Mouse (Mus musculus) activated CD4-positive, CD25-positive, alpha-beta regulatory T cell, adult 4 months (primary cell): ENCODE data around the gene Aqp9. TPM values are rescaled to one million over a fixed set of nuclear protein-coding genes. Genes with fewer than 3 reads are reported as not detected.

Source experiments
- ATAC-seq: one replicate; pipeline ENCODE4 v1.8.0; 2017
- polyA plus RNA-seq, 2 experiments: library from polyadenylated mRNA; unstranded; fragments of 100-300 nt; shearing (Covaris generic); gene quantifications; one replicate each; pipeline ENCODE4 v1.2.1; 2017

The Aqp9 gene
- polyA plus RNA-seq, 2 experiments from 2014 or later, result 0.18 TPM; not detected in 1

DNA sequence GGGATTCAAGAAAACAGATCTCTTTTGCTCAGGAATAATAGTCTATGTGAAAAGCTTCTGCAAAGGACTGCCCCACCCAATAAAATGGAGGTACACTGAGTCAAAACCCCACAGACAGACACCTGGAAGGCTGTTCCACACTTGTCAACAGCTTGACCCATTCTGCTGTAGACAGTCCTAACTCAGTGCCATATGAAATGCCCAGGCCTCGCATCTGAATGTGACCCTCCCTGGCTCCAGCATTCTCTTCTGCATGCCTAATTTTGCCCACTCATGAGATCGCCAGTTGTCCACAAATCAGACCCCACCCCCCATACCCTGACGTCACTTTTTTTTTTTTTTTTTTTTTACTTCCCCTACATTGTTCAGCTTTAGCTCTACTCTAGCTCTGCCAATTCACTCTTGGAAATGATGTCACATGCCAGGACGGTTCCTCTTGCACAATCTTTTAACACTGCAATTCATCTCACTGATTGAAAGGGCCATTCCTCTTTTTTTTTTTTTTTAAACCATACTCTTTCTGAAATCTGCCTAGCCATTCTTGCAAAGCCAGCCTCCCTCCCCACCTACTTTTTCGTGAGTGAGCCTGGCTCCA lies 1.5 kb downstream of the Aqp9 start:
- no peak for ATAC-seq

DNA sequence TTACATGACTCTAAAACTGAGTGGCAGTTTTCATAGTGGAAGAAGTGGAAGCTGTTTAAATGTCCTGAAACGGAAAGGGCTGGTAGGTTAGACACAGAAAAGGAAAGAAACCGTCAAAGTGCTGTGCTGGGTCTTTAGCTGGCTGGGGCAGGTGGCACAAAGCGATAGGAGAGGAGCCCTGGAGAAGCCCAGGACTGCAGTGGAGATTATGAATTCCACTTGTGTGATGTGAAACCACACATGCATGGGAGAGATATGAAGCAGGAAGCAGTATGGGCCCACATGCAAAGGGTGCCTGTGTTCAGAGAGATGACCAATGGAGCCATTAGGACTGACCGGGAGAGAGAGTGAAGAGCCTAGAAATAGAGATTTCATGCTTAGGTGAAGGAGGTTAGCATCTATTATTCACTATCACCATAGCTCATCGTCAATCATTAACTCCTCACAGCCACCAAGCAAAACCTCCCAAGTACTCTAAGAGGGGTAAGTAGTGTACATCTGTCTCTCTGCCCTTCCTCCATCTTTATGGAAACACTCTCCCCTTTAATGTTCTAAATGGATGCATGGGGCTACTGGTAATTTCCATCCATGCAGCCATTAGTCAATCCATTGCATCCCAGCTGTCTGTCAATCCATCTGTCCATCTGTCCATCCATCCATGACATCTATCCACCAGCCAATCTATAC lies 2.3 kb downstream of the Aqp9 start:
- no peak for ATAC-seq

DNA sequence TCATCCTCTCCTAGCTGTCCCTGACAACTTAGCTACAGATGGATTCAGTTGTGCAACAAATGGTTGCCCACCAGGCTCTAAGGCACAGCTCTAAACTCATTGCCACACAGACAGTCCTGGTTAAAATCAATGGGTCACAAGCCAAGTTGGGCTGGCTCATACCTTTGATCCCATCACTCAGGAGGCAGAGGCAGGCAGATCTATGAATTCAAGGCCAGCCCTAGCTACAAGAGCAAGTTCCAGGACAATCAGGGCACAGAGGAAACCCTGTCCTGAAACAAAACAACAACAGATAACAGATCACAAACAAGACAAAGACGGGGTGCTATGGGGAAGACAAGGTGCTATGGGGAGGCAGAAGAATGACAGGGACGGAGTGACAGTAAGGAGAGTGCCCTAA lies 3.0 kb downstream of the Aqp9 start:
- no peak for ATAC-seq

DNA sequence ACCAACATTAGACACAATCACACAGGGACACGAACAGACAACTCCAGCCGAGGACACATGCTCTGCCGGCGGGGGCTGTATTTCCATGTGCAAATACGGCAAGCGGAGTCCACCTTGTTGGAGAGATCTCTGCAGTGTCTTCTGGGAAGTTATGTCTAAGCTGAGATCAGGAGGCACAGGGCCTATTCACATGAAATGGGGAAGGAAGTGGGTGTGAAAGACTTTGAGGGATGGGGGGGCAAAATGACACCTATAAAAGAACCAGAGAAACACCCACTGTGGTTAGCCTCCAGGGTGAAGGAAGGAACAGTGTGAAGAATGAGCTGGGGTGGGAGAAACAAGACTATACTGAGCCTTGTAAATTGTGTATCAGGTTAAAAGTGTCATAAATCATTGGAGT lies 3.4 kb downstream of the Aqp9 start:
- no peak for ATAC-seq

DNA sequence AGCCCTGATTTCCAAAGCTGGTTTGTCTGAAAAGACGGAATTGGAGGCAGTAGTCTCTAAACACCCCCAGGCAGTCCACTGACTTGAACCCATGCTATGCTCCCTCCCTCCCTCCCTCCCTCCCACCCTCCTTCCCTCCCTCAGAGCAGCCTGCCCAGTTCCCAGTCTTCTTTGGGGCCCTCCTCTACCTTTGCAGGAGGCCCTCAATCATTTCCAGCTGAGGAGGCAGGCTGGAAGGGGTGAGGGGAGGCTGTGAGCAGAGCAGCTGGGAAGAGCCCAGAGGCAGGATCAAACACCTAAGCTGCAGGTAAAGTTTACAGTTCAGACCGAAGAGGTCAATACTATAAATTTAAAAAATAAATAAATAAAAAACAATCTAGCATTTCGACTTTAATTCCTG lies 4.1 kb downstream of the Aqp9 start:
- ATAC-seq, result no peak

DNA sequence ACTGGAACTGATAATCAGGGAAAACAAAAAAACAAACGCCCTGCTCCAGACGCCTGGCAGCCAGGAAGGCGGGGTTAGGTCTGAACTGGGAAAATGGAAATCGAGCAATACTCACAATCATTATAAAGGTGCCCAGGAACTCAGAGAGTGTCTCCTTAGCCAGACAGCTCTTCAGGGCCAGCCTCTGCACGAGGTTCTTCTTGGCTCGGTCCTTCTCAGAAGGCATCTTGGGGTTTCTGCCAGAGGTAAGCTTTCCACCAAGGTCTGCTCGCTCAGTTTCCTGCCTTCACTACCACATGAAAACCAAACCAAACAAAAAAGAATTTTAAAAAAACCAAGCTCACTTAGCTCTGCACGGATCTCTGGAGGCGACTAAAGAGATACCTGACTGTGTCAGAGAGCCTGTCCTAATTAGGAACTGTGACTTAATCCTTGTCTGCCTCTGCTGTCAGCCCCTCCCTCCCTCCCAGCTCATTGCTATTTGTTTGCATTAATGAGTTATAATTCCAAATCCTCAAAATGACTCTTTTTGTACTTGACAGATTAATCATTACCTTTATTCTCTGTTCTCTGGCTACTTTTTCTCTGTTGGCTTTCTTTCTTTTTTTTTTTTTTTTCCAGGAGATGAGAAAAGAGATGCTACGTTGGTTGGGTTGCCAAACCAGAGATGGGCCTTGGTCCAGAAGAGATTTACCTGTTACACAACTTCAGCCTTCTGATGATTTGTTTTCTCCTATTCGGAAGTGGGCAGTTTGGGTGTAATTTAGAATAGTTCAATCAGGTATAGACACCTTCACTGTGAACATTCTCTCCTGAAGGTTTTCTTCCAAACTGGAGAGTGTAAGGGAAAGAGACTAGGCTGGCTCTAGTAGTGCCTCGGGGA lies 5.4 kb downstream of the Aqp9 start:
- no peak for ATAC-seq

DNA sequence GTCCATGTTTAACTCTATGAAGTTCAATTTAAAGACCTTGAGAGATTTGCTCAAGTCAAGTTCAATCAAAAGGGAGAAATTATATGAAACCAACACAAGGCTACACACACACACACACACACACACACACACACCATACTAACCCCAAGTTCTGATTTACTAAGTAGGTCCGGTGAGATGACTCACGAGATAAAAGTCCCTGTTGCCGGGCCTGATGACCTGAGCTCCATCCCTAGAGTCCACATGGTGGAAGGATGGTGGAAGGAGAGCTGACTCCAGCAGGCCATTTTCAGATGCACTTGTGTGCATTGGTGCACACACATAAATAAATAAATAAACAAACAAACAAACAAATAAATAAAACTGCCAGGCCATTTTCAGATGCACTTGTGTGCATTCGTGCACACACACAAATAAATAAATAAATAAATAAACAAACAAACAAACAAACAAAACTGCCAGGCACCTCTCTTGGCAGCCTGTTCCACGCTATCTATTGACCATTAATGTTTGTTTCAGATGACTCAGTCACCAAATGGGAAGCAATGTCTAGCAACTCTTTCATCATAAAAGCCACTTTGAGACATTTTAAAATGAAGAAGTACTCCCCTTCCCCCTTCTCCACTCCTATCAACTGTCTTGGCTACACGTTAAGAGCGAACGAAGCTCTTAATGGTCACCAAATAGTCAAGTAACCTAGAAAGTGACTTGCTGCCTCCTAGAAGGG lies 6.2 kb downstream of the Aqp9 start:
- ATAC-seq, result no peak

DNA sequence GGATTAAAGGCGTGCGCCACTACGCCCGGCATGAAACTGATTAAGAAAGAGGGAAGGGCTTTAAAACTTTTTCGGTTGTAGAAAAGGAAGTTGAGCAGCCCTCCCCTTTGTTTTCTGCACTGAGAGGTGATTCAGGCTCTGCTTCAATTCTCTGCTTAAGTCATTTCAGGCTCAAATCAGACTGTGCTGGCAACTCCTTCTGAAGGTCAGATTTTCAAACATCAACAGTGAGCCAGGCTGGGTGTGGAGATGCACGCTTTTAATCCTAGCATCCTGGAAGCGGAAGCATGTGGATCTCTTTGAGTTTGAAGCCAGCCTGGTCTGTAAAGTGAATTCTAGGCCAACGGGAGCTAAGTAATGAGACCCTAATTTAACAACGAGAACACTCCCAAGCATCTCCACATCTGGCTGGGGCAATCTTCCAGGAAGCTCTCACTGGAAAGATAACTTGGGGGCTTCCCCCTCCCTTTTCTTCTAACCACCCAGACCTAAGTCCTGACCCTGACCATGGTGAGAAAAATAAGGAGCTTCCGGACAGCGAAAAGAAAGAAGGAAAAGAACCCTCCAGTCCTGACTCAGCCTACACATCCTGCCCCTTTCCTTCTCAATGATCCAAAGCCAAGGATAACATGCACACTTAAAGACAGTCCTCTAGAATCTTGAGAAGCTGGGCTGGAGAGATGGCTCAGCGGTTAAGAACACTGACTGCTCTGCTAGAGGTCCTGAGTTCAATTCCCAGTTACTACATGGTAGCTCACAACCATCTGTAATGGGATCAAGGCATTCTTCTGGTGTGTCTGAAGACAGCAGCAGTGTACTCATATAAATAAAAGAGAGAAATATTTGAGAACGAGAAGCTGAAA lies 7.4 kb downstream of the Aqp9 start:
- no peak for ATAC-seq

DNA sequence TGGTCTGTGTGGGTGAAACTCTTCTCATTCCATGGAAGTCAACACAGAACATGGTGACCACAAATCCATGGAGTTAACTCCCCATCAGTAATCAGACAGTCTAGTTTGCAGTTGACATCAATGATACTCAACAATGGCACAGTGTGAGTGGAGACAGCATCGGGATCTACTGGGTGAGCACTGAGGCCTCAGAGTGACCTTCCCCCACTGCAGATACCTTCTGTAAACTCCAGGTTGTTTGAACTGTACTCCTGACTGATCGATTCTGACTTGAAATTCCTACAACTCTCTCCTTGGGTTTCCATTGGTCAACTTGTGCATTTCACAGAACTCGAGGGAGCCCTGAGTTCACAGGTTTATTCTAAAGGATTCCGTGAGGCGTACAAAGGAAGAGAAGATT lies 8.8 kb downstream of the Aqp9 start:
- no peak for ATAC-seq

DNA sequence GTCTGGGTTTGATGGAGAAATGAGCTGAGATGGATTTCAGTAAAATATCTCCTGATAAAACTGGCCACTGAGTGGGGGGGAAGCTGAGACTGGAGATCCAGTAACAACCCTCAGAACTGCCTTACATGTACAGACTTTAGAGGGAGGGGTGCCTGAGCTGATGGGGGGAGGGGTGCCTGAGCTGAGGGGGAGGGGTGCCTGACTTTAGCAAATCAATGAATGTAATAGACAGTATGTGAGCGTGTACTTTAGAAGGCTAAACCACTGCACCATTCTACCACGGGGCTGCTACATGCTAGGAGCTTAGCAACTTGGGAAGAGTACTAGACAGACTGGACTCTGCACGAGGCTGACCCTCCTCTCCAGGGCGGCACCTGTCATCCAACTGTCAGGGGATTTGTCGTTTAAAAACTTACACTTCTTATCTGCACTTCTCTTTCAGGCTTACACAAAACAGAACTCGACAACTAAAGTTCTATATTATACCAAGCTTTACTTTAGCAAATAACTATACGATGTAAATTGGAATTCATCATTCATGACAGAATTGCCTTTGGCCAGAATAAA lies 9.3 kb downstream of the Aqp9 start:
- ATAC-seq, result no peak

DNA sequence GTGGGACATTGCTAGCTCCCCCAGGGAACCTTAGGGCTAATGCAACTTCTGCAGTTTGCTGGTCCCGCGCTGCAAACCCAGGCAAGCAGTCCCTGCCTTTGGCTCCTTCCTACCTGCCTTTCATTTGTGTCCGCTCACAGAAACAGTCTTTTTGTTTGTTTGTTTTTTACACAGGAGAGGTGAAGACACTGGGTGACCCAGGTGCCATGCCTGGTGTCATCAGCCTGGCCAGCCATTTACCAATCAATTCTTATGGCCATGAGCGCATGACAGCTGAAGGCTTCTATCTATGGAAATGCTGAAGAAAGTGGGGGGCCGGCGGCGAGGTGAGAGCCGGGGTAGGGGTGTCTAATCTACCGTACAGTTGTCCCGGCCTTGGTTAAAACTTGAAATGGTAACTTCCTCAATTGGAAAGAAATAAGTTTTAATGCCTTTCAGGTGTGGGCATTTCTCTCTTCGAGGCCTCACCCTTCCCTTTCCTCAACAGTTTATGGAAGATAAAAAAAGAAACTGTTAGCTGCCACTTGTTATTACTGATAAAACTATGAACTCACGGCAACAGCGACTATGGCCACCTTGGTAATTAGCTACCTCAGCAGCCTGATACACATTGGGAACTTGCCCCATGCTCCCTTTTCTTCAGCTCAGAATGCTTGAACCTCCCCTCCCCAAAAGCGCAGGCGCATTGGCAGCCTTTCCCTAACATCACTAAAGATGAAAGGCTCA lies 10.4 kb downstream of the Aqp9 start:
- ATAC-seq, result no peak

DNA sequence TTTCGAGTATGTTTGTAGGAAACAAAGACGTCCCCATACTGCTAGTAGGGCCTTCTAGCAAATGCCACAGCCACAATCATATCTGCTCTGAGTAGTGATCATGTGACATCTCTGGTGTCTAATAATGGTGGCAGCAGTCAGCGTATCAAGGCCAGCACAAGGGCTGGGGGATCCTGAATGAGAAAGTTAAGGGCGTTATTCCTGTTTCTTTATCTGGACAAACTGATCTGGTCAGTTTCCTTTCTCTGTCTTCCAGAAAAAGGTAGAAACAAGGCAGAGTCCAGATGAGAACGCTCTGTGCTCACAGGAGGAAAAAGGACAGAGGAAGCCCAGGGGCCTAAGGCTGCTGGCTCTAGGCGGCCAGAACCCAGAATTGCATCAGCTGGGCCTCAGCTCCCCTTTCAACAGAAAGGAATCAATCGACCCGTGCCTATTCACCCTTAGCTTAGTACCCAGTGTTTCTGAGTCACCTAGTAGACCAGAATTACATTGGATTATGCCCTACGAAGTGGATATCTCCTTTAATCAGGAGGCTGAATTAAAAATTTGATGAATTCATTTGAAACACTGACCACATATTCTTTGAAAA lies 11.9 kb downstream of the Aqp9 start:
- ATAC-seq, result no peak

DNA sequence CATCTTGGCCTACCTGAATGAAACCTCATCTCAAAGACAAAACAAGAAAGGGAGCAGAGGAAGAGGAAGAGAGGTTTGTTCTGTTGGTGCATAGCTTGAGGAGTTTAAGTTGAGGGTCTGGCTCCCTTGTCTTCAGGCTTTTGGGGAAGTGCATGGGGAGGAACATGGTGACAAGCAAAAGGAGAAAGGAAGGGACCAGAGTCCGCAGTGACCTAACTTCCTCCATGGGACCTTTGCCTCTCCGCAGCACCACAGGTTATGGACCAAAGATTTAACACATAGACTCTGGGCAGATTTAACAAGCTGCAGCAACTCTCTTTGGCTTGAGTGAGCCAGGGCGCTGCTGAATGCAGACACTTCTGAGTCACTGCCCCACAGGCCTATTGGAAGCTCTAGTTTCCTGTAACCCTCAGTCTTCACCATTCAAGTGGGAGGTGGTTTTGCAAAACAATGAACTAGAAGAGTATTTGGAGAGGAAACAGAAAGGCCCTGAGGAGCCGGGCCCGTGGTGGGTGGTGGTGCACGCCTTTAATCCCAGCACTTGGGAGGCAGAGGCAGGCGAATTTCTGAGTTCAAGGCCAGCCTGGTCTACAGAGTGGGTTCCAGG lies 13.0 kb downstream of the Aqp9 start:
- ATAC-seq, result no peak

DNA sequence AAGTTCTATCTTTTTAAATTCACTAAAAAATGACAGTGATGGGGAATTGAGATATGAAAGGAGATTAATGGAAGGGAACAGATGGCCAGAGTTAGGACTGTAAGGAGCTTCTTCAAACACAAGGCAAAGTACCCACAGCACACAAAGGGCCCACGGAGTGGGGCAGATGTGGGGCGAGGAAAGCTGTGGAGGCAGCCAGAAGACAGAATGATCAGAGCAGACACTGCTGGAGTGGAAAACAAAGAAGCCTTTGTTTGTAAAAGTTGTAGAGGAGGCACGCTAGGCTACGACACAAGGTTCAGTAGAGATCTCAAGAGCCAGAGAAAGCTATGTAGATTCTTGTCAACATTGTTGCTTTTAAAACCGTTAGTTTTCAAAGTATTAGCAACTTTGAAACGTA lies 17.1 kb downstream of the Aqp9 start:
- no peak for ATAC-seq

DNA sequence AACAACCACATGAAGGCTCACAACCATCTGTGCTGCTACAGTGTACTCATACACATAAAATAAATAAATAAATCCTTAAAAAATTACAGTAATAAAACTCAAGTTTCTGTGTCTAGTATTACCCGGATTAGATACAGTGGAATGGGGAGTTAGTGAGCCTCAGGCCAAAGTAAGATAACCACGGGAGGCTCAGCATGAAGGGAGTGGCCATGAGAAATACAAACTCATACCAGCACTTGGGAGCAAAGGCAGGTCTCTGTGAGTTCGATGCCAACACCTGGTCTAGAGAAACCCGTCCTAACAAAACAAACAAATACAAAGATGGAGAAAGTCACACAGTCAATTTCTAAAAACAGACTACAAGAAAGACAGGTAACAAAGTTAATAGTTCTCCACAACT lies 18.3 kb downstream of the Aqp9 start:
- ATAC-seq, result no peak

DNA sequence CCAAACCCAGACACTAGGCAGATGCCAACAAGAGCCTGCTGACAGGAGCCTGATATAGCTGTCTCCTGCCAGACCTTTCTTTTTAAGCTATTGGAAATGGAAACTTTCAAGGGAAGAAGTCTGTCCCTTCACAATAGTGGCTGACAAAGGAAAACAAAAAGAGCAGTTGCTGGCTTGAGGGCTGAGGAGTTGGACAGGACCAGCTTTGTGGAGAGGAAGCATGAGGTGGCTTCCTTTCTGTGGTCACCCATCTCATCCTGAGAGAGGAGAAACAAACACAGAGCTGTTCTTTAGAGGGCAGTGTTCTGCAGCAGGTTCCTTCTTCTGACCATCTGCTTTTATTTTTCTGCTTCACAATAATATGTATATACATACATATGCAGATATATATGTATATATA lies 19.6 kb downstream of the Aqp9 start:
- no peak for ATAC-seq

DNA sequence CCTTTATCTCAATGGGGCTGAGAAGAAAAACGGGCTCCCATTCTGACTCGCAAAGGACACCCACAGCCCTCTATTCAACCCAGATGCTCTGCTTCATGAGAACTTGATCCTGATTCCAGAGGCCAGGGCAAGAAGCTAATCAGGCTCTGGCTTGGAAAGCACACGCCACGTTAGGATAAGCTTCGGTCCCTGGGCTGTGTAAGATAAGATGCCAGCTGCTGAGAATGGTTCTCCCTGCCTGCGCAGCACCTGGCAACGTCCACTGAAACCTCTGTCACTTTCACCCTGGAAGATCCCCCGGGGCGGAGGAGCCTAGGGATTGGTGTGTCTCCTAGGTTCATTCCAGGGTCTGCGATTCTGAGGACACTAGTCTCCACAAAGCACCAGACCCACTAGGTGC lies 22.3 kb downstream of the Aqp9 start:
- ATAC-seq, result no peak

DNA sequence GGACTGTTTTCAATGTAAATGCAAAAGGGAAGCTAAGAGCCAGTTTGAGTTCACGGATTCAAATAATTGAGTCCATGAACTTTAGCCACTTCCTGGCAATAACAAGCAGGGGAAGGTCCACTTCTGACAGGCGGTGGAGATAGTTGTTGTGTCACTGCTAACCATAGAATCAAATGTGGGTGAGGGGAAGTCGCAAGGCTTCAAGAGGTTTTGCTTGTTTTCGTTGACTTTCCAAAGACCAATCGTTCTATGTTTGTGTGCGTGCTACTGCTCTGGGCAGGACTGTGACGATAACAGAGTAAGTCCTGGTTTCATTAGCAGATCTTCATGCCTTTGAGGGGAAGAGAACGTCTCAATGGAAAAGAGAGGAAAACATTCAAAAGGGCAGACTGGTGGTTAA lies 28.3 kb downstream of the Aqp9 start:
- ATAC-seq, result no peak

DNA sequence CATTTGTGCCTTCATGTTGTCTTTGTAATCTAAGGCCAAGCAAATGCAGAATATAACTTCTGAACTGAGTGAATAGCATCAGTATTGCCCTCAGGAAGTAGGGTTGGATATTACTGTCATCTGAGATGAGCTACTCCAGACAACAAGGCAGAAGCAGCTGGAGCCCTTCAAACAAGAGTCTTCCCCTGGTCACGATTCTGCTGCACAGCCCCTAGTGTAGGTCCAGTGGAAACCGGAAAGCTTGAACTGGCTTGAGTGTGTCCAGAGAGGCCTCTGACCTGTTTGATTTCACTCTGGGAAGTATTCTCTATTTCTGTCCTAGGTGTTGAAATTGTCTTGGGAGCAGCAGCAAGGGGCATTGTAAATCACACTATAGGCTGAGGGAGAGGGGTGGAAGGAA lies 29.5 kb downstream of the Aqp9 start:
- ATAC-seq, result no peak

DNA sequence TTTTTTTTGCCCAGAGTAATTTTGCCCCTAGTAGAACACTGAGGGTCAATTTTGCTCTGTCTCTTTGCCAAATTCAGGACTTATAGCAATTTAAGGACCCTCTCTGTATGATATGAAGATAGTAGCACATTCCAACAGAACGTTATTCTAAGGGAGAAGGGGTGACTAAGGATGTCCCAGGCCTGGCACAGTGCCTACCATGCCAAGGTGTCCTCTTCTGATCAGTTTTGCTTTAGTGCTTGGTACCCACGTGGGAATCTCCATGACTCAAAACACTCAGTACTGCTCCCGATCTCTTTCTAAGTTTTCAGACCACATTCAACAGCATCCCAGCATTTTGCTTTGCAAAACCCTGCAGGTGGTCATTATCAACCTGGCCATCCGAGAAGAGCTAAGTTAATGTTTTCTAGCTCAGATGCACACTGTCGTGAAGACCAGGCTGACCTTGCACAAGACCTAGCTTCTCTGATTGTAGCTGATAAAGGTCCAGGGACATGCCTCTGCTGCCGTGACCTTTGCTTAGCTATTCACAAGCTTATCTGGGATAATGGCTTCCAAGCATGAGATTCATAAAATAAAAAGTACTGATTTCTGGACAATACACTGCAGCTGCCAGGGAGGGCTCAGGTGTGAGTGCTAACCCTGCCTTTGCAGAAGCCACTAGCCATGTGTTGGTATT lies 31.1 kb downstream of the Aqp9 start:
- no peak for ATAC-seq
